In the genomic region with DNA sequence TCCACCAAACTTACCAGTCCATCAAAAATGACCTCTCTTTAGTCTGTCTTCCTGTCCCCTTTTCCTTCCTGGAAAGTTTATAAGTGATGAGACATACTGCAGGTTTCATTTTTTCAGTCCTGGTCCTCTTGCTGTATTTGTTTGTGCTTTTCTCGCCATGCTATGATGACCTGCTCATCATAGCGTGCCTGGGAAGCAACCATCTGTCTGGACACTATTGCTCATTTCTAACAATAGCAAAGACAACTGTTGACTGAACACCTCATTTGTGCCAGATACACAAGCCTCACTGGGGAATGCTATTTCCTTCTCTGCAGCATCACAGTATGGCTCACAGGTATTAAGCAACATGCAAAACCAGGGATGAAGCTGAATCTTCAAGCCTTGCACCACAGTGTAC, we compare ENCODE assay signal across 8 mouse cellular contexts.
"Had no signal": no experiment of that assay in that cellular context is flagged by ENCODE, and none has a peak within 500 bp of the region (broad histone marks: within the 10 kb centered on the region; RNA-seq: fewer than 3 reads in every experiment).

No protein-coding gene starts in this region.

- DNase-seq: kidney, postnatal 36 days; layer of hippocampus, adult 9-11 months; layer of hippocampus, postnatal 36 days; liver, embryonic 13.5 days; liver, postnatal 0 days; lung, postnatal 14 days; right cerebral cortex, postnatal 25 days; thymus, postnatal 4 days had no signal
